Comparison of ENCODE assay signal across 9 mouse cellular contexts in the genomic region with DNA sequence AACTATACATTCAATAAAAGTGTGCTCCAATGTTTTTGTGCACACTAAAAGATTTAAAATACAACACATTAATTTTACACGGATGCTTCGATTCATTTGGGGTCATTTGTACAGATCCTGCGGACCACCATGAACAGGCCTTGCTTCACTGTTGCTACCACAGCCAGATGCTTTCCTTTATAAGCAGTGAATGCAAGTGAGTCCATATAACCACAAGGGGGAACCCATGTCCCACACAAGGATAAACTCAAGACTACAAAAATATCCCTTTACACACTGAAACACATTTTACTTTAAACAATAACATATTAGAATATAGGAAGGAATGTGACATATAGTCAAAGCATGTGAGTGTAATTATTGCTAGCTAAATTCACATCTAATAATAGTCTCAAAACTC.
DNase-seq lines count a peak whose midpoint lies in the region; ATAC-seq lines count a peak whose summit lies in the region.
"Had no signal": no experiment of that assay in that cellular context is flagged by ENCODE, and none has a peak within 500 bp of the region (broad histone marks: within the 10 kb centered on the region; RNA-seq: fewer than 3 reads in every experiment).

No protein-coding gene starts in this region.

- no peaks in the 10 kb centered on the region for H3K4me1 ChIP-seq in hindbrain, embryonic 12.5 days

- peak; percentile 98 for ATAC-seq in frontal cortex, adult (ENCODE audit: low TSS enrichment)
- peak; percentile 72; the same call in 1 of the 2 replicates for ATAC-seq in hindbrain, embryonic 12.5 days (ENCODE audit: low FRiP score)

- H3K4me2 ChIP-seq in hindbrain, embryonic 12.5 days (replicated peaks), result no peak overlapping the region

- H3K9me3 ChIP-seq in hindbrain, embryonic 12.5 days (replicated peaks), result no peaks in the 10 kb centered on the region
- H3K9me3 ChIP-seq: G1E had no signal

- H3K27ac ChIP-seq in hindbrain, embryonic 12.5 days, result no peak overlapping the region

- no peak for DNase-seq in frontal cortex, postnatal 14 days (ENCODE audit: low spot score in 2 of 2)
- peak; percentile 56 for DNase-seq in thymus, postnatal 0 days (ENCODE audit: low spot score)
- DNase-seq in thymus, postnatal 36 days, result no peak
- DNase-seq in lung, postnatal 36 days, result peak; percentile 50
- DNase-seq in c-Kit-positive CD71-positive TER-119-positive erythroid progenitor cells, embryonic 14.5 days (ENCODE audit: low spot score), result no peak
- DNase-seq in testis, postnatal 10 days (ENCODE audit: low spot score), result no peak

- no peak overlapping the region for H3K9ac ChIP-seq in hindbrain, embryonic 12.5 days

- 72% methylated on average over 3 of the region's 3 CpGs for WGBS in hindbrain, embryonic 12.5 days

- no peak overlapping the region for H3K4me3 ChIP-seq in hindbrain, embryonic 12.5 days

- H3K27me3 ChIP-seq in hindbrain, embryonic 12.5 days, result no peaks in the 10 kb centered on the region

- H3K36me3 ChIP-seq in hindbrain, embryonic 12.5 days, result no peaks in the 10 kb centered on the region
- H3K36me3 ChIP-seq: G1E had no signal

Comparison
In these comparisons a context has a peak if more than half of its experiments do, and no peak if none do; other contexts are left out.
1. DNase-seq: peak in thymus, postnatal 0 days (single experiment) and lung, postnatal 36 days (single experiment); none in frontal cortex, postnatal 14 days (0 of 2), thymus, postnatal 36 days (0 of 2), c-Kit-positive CD71-positive TER-119-positive erythroid progenitor cells, embryonic 14.5 days (single experiment) and testis, postnatal 10 days (single experiment).